Mouse (Mus musculus): ENCODE results near the gene Spats2. TPM values are rescaled to one million over a fixed set of nuclear protein-coding genes. Genes with fewer than 3 reads are reported as not detected.
A peak's percentile ranks its signal among the peaks of the same experiment; 100 is the strongest.

Spats2 gene
- polyA plus RNA-seq, 1 experiment from 2014 or later = 34.2 TPM

DNA sequence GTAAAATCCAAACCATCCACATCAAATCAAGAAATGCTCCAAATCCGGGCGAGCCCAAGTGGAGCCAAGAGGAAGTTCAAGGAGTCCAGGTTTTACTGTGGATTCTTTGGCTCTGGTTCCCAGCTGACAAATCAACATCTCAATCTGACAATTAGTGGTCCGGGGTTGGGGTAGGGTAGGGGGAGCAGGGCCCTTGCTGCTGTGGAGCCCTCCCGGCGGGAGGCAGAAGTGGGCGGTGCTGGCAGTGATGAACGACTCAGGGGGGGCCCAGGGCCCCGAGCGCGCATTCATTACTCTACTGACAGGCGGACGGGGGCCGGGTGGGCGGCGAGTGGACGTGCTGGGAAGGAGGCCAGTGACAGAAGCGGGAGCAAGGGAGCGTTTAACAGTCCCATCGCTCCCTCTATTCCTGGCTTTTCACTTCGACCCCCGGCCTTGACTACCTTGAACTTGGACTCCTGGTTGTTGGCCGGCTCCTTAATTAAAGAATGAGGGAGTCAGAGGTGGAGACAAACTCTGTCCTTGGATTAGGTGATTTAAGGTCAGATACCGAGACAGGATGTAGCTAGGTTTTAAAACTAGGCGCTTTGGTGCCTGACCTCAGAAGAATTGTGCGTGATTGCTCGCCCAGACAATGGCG, 31.0 kb upstream of the Spats2 start:
- no peak overlapping the region for H3K27ac ChIP-seq (ENCODE audit: low read length)
- WGBS = 2% methylated on average over 22 of the region's 27 CpGs
- H3K36me3 ChIP-seq (ENCODE audit: control insufficient read depth, insufficient read depth, low read length) = no peaks in the 10 kb centered on the region
- peaks cover 76% of the 10 kb centered on the region for H3K27me3 ChIP-seq (ENCODE audit: control insufficient read depth, insufficient read depth, low read length)
- H3K9ac ChIP-seq (replicated peaks; ENCODE audit: low read depth, low read length) = no peak overlapping the region
- no peaks in the 10 kb centered on the region for H3K9me3 ChIP-seq (ENCODE audit: control insufficient read depth, low read depth, low read length)
- no peak overlapping the region for H3K4me3 ChIP-seq (ENCODE audit: low read depth, low read length)
- peak overlapping the region; percentile 8; the same call in 1 of the 2 replicates for H3K4me2 ChIP-seq (replicated peaks; ENCODE audit: low read depth, low read length)
- no peak for ATAC-seq (ENCODE audit: insufficient number of reproducible peaks, insufficient read depth, low FRiP score, low read depth)
- peaks cover 31% of the 10 kb centered on the region for H3K4me1 ChIP-seq (ENCODE audit: control insufficient read depth, insufficient read depth, low read length)

DNA sequence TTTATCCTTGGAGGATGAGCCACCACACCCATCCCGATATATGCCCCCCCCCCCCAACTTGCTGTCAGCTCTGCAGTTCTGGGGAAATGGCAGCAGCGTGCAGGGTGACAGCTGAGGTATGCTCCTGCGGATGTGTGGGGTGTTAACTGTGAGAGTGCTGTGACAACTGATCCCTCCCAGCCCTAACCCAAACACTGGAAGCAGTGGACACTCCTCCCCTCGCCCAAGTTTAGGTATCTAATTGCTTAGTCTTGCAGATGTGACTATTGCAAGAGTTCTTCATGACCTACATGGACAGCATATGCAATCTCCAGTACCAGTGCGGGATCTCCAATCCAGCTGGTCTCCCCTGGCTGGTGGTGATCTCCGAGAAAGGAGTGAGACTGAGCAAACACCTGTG, 30.4 kb upstream of the Spats2 start:
- Histone ChIP-seq H3K27ac (ENCODE audit: low read length) (no peak overlapping the region), H3K9me3 (ENCODE audit: control insufficient read depth, low read depth, low read length) (no peaks in the 10 kb centered on the region), H3K4me3 (ENCODE audit: low read depth, low read length) (no peak overlapping the region), H3K9ac (replicated peaks; ENCODE audit: low read depth, low read length) (no peak overlapping the region), H3K27me3 (ENCODE audit: control insufficient read depth, insufficient read depth, low read length) (peaks cover 72% of the 10 kb centered on the region), H3K4me1 (ENCODE audit: control insufficient read depth, insufficient read depth, low read length) (peaks cover 31% of the 10 kb centered on the region), H3K4me2 (replicated peaks; ENCODE audit: low read depth, low read length) (no peak overlapping the region), H3K36me3 (ENCODE audit: control insufficient read depth, insufficient read depth, low read length) (no peaks in the 10 kb centered on the region)
- no peak for ATAC-seq (ENCODE audit: insufficient number of reproducible peaks, insufficient read depth, low FRiP score, low read depth)
- WGBS = 8% methylated on average over 6 of the region's 6 CpGs

DNA sequence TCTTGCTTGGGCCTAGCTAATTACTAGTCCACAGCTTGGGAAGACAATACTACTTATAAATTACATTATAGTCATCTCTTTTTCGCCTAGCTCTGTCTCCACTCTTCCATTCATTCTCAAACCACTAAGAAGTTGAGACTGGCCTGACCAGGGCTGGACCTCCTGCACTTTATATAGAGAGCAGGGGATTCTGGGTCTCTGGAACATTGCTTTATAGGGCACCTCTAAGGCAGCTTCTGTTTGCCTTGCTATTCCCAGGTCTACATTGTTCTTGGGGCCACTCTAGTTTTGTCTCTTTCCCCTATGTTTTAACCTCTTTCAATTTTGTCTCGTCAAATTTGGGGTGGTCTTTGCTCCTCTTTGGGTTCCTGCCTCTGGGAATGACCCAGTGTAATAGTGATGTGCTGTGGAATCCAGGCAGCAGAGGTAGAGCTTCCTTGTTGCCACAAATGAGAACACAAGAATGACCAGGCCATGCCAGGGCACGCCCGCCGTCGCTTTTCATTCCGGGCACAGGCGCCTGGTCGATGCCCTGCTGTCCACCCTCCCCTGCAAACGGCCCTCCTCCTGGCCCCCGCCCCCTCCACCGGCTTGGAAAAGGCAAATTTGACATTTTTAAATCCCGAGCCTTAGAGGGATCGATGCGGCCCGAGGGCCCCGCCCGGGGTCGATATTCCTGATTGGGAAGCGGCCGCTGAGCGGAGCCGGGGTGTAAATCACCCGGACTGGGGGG, 29.5 kb upstream of the Spats2 start:
- Histone ChIP-seq H3K4me3 (ENCODE audit: low read depth, low read length) (peak overlapping the region; percentile 34), H3K9ac (replicated peaks; ENCODE audit: low read depth, low read length) (0 out of 2 replicates have a peak overlapping the region, but pooled peaks have one; percentile 18), H3K4me1 (ENCODE audit: control insufficient read depth, insufficient read depth, low read length) (peaks cover 31% of the 10 kb centered on the region), H3K4me2 (replicated peaks; ENCODE audit: low read depth, low read length) (peak overlapping the region; percentile 60), H3K27ac (ENCODE audit: low read length) (no peak overlapping the region), H3K9me3 (ENCODE audit: control insufficient read depth, low read depth, low read length) (no peaks in the 10 kb centered on the region), H3K27me3 (ENCODE audit: control insufficient read depth, insufficient read depth, low read length) (peaks cover 68% of the 10 kb centered on the region), H3K36me3 (ENCODE audit: control insufficient read depth, insufficient read depth, low read length) (no peaks in the 10 kb centered on the region)
- 4% methylated on average over 24 of the region's 24 CpGs for WGBS
- ATAC-seq (ENCODE audit: insufficient number of reproducible peaks, insufficient read depth, low FRiP score, low read depth) = no peak

DNA sequence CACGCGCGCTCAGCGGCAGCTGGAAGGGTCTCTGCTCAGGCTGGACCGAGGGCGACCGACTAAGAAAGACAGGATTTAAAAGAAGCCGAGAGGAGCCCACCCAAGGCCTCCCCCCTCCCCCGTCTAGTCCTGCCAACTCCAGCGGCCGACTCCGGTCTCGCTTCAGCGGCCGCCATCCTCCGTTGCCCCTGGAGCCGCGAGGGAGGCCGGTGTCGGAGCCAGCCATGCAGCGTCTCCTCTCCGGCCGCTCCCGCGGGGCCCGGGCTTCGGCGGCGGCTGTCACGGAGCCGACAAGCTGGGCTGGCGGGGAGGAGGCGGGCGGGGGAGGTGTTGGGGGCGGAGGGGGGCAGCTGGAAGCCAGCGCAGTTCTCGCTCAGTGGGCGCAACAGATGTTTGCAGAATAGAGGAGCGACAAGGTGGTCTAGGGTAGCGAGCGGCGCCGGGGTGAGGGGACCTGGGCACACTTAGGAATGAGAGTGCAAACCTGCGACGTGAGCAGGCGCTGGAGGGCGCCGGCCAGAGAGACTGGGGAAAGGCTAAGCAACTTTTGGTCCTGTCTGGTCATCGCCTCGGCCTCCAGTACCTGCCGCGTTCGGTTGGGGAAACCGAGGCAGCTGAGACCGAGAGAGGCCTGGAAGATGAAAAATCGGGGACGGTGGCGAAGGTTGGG, 28.8 kb upstream of the Spats2 start:
- under 1% methylated on average over 57 of the region's 58 CpGs for WGBS
- ATAC-seq (ENCODE audit: insufficient number of reproducible peaks, insufficient read depth, low FRiP score, low read depth) = no peak
- Histone ChIP-seq H3K9me3 (ENCODE audit: control insufficient read depth, low read depth, low read length) (no peaks in the 10 kb centered on the region), H3K4me1 (ENCODE audit: control insufficient read depth, insufficient read depth, low read length) (peaks cover 31% of the 10 kb centered on the region), H3K4me3 (ENCODE audit: low read depth, low read length) (peak overlapping the region; percentile 34), H3K27me3 (ENCODE audit: control insufficient read depth, insufficient read depth, low read length) (peaks cover 65% of the 10 kb centered on the region), H3K9ac (replicated peaks; ENCODE audit: low read depth, low read length) (0 out of 2 replicates have a peak overlapping the region, but pooled peaks have one; percentile 18), H3K36me3 (ENCODE audit: control insufficient read depth, insufficient read depth, low read length) (no peaks in the 10 kb centered on the region), H3K4me2 (replicated peaks; ENCODE audit: low read depth, low read length) (peak overlapping the region; percentile 60), H3K27ac (ENCODE audit: low read length) (no peak overlapping the region)

DNA sequence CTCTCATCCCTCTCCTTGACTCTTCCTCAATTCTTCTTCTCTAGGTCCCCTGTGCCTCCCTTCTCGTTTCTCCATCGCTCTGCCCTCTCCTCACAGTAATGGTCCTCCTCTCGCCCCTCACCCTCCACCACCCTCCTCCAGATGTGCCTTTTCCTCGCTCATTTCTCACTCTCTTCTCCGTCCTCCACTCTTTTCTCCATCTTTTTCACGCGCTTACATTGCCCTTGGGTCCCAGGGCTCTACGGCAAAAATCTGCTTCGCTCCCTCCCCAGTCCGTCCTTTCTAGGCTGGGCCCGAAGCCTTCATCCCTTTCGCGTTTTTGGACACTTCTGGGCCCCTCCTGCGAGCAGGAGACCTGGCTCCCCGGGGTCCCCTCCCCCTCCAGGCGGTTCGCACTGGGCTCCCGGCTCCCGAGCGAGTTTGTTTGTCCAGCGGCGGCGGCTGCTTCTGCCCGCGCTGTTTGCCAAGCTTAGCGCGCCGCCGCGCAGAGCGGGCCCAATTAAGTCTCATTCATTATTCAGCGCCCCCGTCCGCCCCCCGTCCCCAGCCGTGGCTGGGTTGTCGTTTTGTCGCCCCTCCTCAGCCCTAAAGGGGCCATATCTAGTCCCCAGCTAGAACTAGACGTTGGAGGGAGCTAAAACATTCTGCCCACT, 27.8 kb upstream of the Spats2 start:
- Histone ChIP-seq H3K36me3 (ENCODE audit: control insufficient read depth, insufficient read depth, low read length) (no peaks in the 10 kb centered on the region), H3K9me3 (ENCODE audit: control insufficient read depth, low read depth, low read length) (no peaks in the 10 kb centered on the region), H3K9ac (replicated peaks; ENCODE audit: low read depth, low read length) (no peak overlapping the region), H3K4me2 (replicated peaks; ENCODE audit: low read depth, low read length) (peak overlapping the region; percentile 60), H3K27ac (ENCODE audit: low read length) (no peak overlapping the region), H3K27me3 (ENCODE audit: control insufficient read depth, insufficient read depth, low read length) (peaks cover 58% of the 10 kb centered on the region), H3K4me1 (ENCODE audit: control insufficient read depth, insufficient read depth, low read length) (peaks cover 31% of the 10 kb centered on the region), H3K4me3 (ENCODE audit: low read depth, low read length) (peak overlapping the region; percentile 34)
- ATAC-seq (ENCODE audit: insufficient number of reproducible peaks, insufficient read depth, low FRiP score, low read depth) = no peak
- WGBS = under 1% methylated on average over 39 of the region's 39 CpGs

DNA sequence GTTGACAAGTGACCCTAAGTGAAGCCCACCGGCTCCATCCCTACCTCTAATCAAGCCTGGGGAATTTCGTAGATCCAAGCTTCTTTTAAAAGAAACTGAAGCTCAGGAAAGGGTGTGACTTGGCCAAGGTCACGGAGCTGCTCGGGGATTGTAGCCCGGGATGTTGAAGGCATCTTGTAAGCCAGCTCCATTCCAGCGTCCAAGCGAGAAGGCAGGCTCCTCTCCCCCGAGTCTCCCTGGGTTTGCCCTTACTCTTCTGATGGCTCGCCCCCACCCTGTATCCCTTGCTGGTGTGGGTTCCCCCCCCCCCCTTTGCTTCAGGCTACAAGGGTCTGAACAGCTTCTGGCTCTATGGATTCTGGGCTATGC, 27.2 kb upstream of the Spats2 start:
- 0 out of 2 replicates have a peak, but pooled peaks have one; percentile 7 for ATAC-seq (ENCODE audit: insufficient number of reproducible peaks, insufficient read depth, low FRiP score, low read depth)
- WGBS = 1% methylated on average over 9 of the region's 9 CpGs
- Histone ChIP-seq H3K4me2 (replicated peaks; ENCODE audit: low read depth, low read length) (peak overlapping the region; percentile 60), H3K4me1 (ENCODE audit: control insufficient read depth, insufficient read depth, low read length) (peaks cover 31% of the 10 kb centered on the region), H3K27me3 (ENCODE audit: control insufficient read depth, insufficient read depth, low read length) (peaks cover 53% of the 10 kb centered on the region), H3K9ac (replicated peaks; ENCODE audit: low read depth, low read length) (no peak overlapping the region), H3K27ac (ENCODE audit: low read length) (no peak overlapping the region), H3K36me3 (ENCODE audit: control insufficient read depth, insufficient read depth, low read length) (no peaks in the 10 kb centered on the region), H3K4me3 (ENCODE audit: low read depth, low read length) (peak overlapping the region; percentile 34), H3K9me3 (ENCODE audit: control insufficient read depth, low read depth, low read length) (no peaks in the 10 kb centered on the region)

DNA sequence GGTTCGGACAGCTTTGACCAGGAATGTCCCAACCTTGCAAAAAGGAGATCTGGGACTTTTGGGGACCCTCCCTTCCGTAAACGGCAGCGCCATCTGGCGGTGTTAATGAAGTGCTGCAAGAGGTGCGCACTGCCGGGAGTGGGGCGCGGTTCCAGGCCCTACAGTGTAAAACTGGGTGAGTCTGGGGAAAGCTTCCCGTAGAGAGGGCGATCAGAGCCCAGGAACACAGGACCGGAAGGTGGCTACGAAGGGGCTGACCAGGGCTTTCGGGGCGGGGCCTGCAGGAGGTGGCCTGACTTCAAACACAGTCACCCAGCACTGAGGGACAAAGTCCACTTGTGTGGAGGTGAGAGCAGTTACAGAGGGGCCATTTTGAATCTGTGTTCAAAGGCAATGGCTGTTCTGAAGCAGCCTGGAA, 26.6 kb upstream of the Spats2 start:
- Histone ChIP-seq H3K27me3 (ENCODE audit: control insufficient read depth, insufficient read depth, low read length) (peaks cover 48% of the 10 kb centered on the region), H3K4me1 (ENCODE audit: control insufficient read depth, insufficient read depth, low read length) (peaks cover 27% of the 10 kb centered on the region; the same call in 1 of the 2 replicates), H3K27ac (ENCODE audit: low read length) (peak overlapping the region; percentile 73; the same call in 1 of the 2 replicates), H3K4me3 (ENCODE audit: low read depth, low read length) (peak overlapping the region; percentile 34; the same call in 1 of the 2 replicates), H3K4me2 (replicated peaks; ENCODE audit: low read depth, low read length) (peak overlapping the region; percentile 60; the same call in 1 of the 2 replicates), H3K9me3 (ENCODE audit: control insufficient read depth, low read depth, low read length) (no peaks in the 10 kb centered on the region), H3K36me3 (ENCODE audit: control insufficient read depth, insufficient read depth, low read length) (no peaks in the 10 kb centered on the region), H3K9ac (replicated peaks; ENCODE audit: low read depth, low read length) (no peak overlapping the region)
- peak; percentile 90 for ATAC-seq (ENCODE audit: insufficient number of reproducible peaks, insufficient read depth, low FRiP score, low read depth)
- 2% methylated on average over 15 of the region's 15 CpGs for WGBS

DNA sequence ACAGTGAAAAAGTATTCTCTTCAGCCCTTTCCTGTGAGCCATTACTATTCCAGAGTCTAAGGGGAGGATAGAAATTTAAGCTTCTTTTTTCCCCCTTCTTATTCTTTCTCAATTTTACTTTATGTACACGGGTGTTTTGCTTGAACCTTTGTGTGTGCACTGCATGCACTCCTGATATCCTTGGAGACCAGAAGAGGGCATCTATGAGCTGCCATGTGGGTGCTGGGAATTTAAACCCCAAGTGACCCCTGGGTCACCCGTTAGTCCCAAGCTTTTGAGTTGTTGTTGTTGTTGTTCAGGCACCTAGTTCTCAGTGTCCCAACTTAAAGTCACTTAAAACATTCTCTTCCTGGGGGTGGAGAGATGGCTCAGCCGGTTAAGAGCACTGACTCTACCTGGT, 25.7 kb upstream of the Spats2 start:
- H3K9me3 ChIP-seq (ENCODE audit: control insufficient read depth, low read depth, low read length) = no peaks in the 10 kb centered on the region
- ATAC-seq (ENCODE audit: insufficient number of reproducible peaks, insufficient read depth, low FRiP score, low read depth) = no peak
- no peak overlapping the region for H3K9ac ChIP-seq (replicated peaks; ENCODE audit: low read depth, low read length)
- H3K4me3 ChIP-seq (ENCODE audit: low read depth, low read length) = peak overlapping the region; percentile 34; the same call in 1 of the 2 replicates
- H3K27me3 ChIP-seq (ENCODE audit: control insufficient read depth, insufficient read depth, low read length) = peaks cover 42% of the 10 kb centered on the region
- peaks cover 24% of the 10 kb centered on the region; the same call in 1 of the 2 replicates for H3K4me1 ChIP-seq (ENCODE audit: control insufficient read depth, insufficient read depth, low read length)
- 58% methylated on average over 3 of the region's 3 CpGs for WGBS
- peak overlapping the region; percentile 16 for H3K4me2 ChIP-seq (replicated peaks; ENCODE audit: low read depth, low read length)
- H3K27ac ChIP-seq (ENCODE audit: low read length) = no peak overlapping the region
- H3K36me3 ChIP-seq (ENCODE audit: control insufficient read depth, insufficient read depth, low read length) = no peaks in the 10 kb centered on the region

Measured in stomach, embryonic 14.5 days (tissue).